Mouse (Mus musculus) intestine, embryonic 16.5 days (tissue): Measurements from ENCODE around the gene Abca12. TPM values are rescaled to one million over a fixed set of nuclear protein-coding genes. Genes with fewer than 3 reads are reported as not detected.

Experiments
- ATAC-seq: fragments of 200-750 bp; cut with Nextera tagmentation; 2 replicates; pipeline ENCODE4 v1.8.0; 2017; ENCODE audit warnings: moderate TSS enrichment, moderate library complexity
- H3K27ac ChIP-seq: fragments of 300-500 bp; sonication (generic); 2 replicates; pipeline ENCODE4 v1.5.1; 2014; ENCODE audit warnings: mild to moderate bottlenecking, low read length
- H3K27me3 ChIP-seq: fragments of 300-500 bp; sonication (generic); replicated peaks from 2 replicates; pipeline ENCODE4 v1.6.1; 2014; ENCODE audit warnings: low read length, control low read depth, mixed read lengths; ENCODE audit not compliant: control insufficient read depth, insufficient read depth
- H3K36me3 ChIP-seq: fragments of 300-500 bp; sonication (generic); 2 replicates; pipeline ENCODE4 v1.6.1; 2014; ENCODE audit warnings: low read length, control low read depth; ENCODE audit not compliant: control insufficient read depth, insufficient read depth
- H3K4me1 ChIP-seq: fragments of 300-500 bp; sonication (generic); 2 replicates; pipeline ENCODE4 v1.6.1; 2014; ENCODE audit warnings: low read length, control low read depth, mixed read lengths; ENCODE audit not compliant: control insufficient read depth, insufficient read depth
- H3K4me2 ChIP-seq: fragments of 300-500 bp; sonication (generic); 2 replicates; pipeline ENCODE4 v1.6.1; 2014; ENCODE audit warnings: low read depth, low read length, control low read depth
- H3K4me3 ChIP-seq: fragments of 300-500 bp; sonication (generic); 2 replicates; pipeline ENCODE4 v1.5.1; 2014; ENCODE audit warnings: mild to moderate bottlenecking, low read length
- H3K9ac ChIP-seq: fragments of 300-500 bp; sonication (generic); 2 replicates; pipeline ENCODE4 v1.6.1; 2014; ENCODE audit warnings: low read depth, low read length
- H3K9me3 ChIP-seq: fragments of 300-500 bp; sonication (generic); 2 replicates; pipeline ENCODE4 v1.6.1; 2016; ENCODE audit warnings: low read length, control low read depth; ENCODE audit not compliant: control insufficient read depth
- WGBS: fragments of 180-500 bp; shearing (Covaris S2); extraction: QIAGEN DNeasy Blood & Tissue Kit; methylation state at CpG from one replicate; pipeline ENCODE4 v1.1.7; 2014; 5-methylcytosine and 5-hydroxymethylcytosine counted together
- polyA plus RNA-seq: library from polyadenylated mRNA; unstranded; fragments of >200 nt; fragmentation: Nextera tagmentation; extraction: Ambion mirVana; gene quantifications from 2 replicates; pipeline ENCODE4 v1.2.1, GENCODE M21; 2015

Gene Abca12
- polyA plus RNA-seq: not detected in 2 replicates

GRCm38 (mm10) chr1:71414810-71415209 is at the start of gene Abca12:
Gene Abca12 (minus strand): TSS chr1:71414910.
- Histone ChIP-seq H3K9me3 (no peaks in the 10 kb centered on the region), H3K4me2 (no peak within 1 kb of the TSS), H3K9ac (no peak within 1 kb of the TSS), H3K27ac (no peak within 1 kb of the TSS), H3K4me3 (no peak within 1 kb of the TSS), H3K4me1 (no peaks in the 10 kb centered on the region), H3K36me3 (no peaks in the 10 kb centered on the region), H3K27me3 (no peaks in the 10 kb centered on the region)
- WGBS: 69% methylated on average over 7 of the region's 7 CpGs
- peak; percentile 46; the same call in 1 of the 2 replicates for ATAC-seq

GRCm38 (mm10) chr1:71457961-71458360 is 43.3 kb upstream of the Abca12 start:
- H3K9me3 ChIP-seq: no peaks in the 10 kb centered on the region
- no peak overlapping the region for H3K4me2 ChIP-seq
- H3K9ac ChIP-seq: no peak overlapping the region
- no peak for ATAC-seq
- WGBS: 73% methylated on average over 3 of the region's 3 CpGs
- no peaks in the 10 kb centered on the region for H3K36me3 ChIP-seq
- no peak overlapping the region for H3K27ac ChIP-seq
- H3K4me1 ChIP-seq: no peaks in the 10 kb centered on the region
- no peaks in the 10 kb centered on the region for H3K27me3 ChIP-seq
- no peak overlapping the region for H3K4me3 ChIP-seq

GRCm38 (mm10) chr1:71447424-71447823 is 32.7 kb upstream of the Abca12 start:
- 89% methylated on average over 4 of the region's 4 CpGs for WGBS

GRCm38 (mm10) chr1:71421741-71422333 is 7.1 kb upstream of the Abca12 start:
- Histone ChIP-seq H3K4me1 (no peaks in the 10 kb centered on the region), H3K9me3 (no peaks in the 10 kb centered on the region), H3K4me2 (no peak overlapping the region), H3K36me3 (no peaks in the 10 kb centered on the region), H3K4me3 (no peak overlapping the region), H3K9ac (no peak overlapping the region), H3K27me3 (no peaks in the 10 kb centered on the region), H3K27ac (no peak overlapping the region)
- 40% methylated on average over 13 of the region's 13 CpGs for WGBS
- ATAC-seq: peak; percentile 36; the same call in 1 of the 2 replicates

More at GRCm38 (mm10) chr1:71447424-71447823, 32.7 kb upstream of the Abca12 start:
- H3K36me3 ChIP-seq: no peaks in the 10 kb centered on the region
- H3K27me3 ChIP-seq: no peaks in the 10 kb centered on the region
- no peak overlapping the region for H3K4me3 ChIP-seq
- H3K9ac ChIP-seq: no peak overlapping the region
- H3K27ac ChIP-seq: no peak overlapping the region
- no peak overlapping the region for H3K4me2 ChIP-seq
- ATAC-seq: no peak
- no peaks in the 10 kb centered on the region for H3K4me1 ChIP-seq
- H3K9me3 ChIP-seq: no peaks in the 10 kb centered on the region

GRCm38 (mm10) chr1:71418467-71418866 is 3.8 kb upstream of the Abca12 start:
- 85% methylated on average over 5 of the region's 5 CpGs for WGBS
- Histone ChIP-seq H3K4me2 (no peak overlapping the region), H3K9me3 (no peaks in the 10 kb centered on the region), H3K9ac (no peak overlapping the region), H3K4me3 (no peak overlapping the region), H3K4me1 (no peaks in the 10 kb centered on the region), H3K27ac (no peak overlapping the region), H3K36me3 (no peaks in the 10 kb centered on the region), H3K27me3 (no peaks in the 10 kb centered on the region)
- ATAC-seq: no peak

- H3K36me3 ChIP-seq: no peaks in the 10 kb centered on the region
- H3K27ac ChIP-seq: no peak overlapping the region
- no peaks in the 10 kb centered on the region for H3K9me3 ChIP-seq
- H3K4me1 ChIP-seq: no peaks in the 10 kb centered on the region
- no peak overlapping the region for H3K4me3 ChIP-seq
- WGBS: 78% methylated on average over 5 of the region's 5 CpGs
- no peak for ATAC-seq
- no peaks in the 10 kb centered on the region for H3K27me3 ChIP-seq
- H3K9ac ChIP-seq: no peak overlapping the region
- H3K4me2 ChIP-seq: no peak overlapping the region
These were observed 3.2 kb upstream of the Abca12 start for GRCm38 (mm10) chr1:71417951-71418350.

- WGBS: 70% methylated on average over 5 of the region's 6 CpGs
- H3K9me3 ChIP-seq: no peaks in the 10 kb centered on the region
- H3K36me3 ChIP-seq: no peaks in the 10 kb centered on the region
- no peak overlapping the region for H3K9ac ChIP-seq
- H3K4me3 ChIP-seq: no peak overlapping the region
- no peaks in the 10 kb centered on the region for H3K27me3 ChIP-seq
- no peak for ATAC-seq
- no peak overlapping the region for H3K27ac ChIP-seq
- no peak overlapping the region for H3K4me2 ChIP-seq
- no peaks in the 10 kb centered on the region for H3K4me1 ChIP-seq
These were observed 626 bp downstream of the Abca12 start for GRCm38 (mm10) chr1:71414084-71414483.

GRCm38 (mm10) chr1:71413114-71413513 is 1.6 kb downstream of the Abca12 start:
- Histone ChIP-seq H3K27ac (no peak overlapping the region), H3K9ac (no peak overlapping the region), H3K4me3 (no peak overlapping the region), H3K4me1 (no peaks in the 10 kb centered on the region), H3K27me3 (no peaks in the 10 kb centered on the region), H3K36me3 (no peaks in the 10 kb centered on the region), H3K4me2 (no peak overlapping the region), H3K9me3 (no peaks in the 10 kb centered on the region)
- WGBS: 85% methylated on average over 11 of the region's 11 CpGs
- ATAC-seq: no peak

GRCm38 (mm10) chr1:71407711-71408110 is 7.0 kb downstream of the Abca12 start:
- Histone ChIP-seq H3K9me3 (no peaks in the 10 kb centered on the region), H3K27me3 (no peaks in the 10 kb centered on the region), H3K9ac (no peak overlapping the region), H3K36me3 (no peaks in the 10 kb centered on the region), H3K27ac (no peak overlapping the region), H3K4me3 (no peak overlapping the region), H3K4me1 (no peaks in the 10 kb centered on the region), H3K4me2 (no peak overlapping the region)
- WGBS: 64% methylated on average over 7 of the region's 7 CpGs
- no peak for ATAC-seq

- Histone ChIP-seq H3K27me3 (no peaks in the 10 kb centered on the region), H3K4me1 (no peaks in the 10 kb centered on the region), H3K9me3 (no peaks in the 10 kb centered on the region), H3K9ac (no peak overlapping the region), H3K27ac (no peak overlapping the region), H3K4me2 (no peak overlapping the region), H3K4me3 (no peak overlapping the region), H3K36me3 (no peaks in the 10 kb centered on the region)
- 59% methylated on average over 3 of the region's 3 CpGs for WGBS
- ATAC-seq: no peak
These were observed 17.1 kb downstream of the Abca12 start for GRCm38 (mm10) chr1:71397635-71398034.
